Mouse (Mus musculus): ENCODE data around the gene Dnajc6. TPM values are rescaled to one million over a fixed set of nuclear protein-coding genes. Genes with fewer than 3 reads are reported as not detected.

The Dnajc6 gene
- polyA plus RNA-seq, 1 experiment from 2014 or later, result 1.7 TPM

GRCm38 (mm10) chr4:101552372-101552771 lies 55.9 kb downstream of the Dnajc6 start:
- 24% methylated on average over 5 of the region's 5 CpGs for WGBS
- Histone ChIP-seq H3K27me3 (ENCODE audit: poor library complexity, severe bottlenecking) (peaks cover 47% of the 10 kb centered on the region), H3K27ac (no peak overlapping the region), H3K4me1 (peaks cover 21% of the 10 kb centered on the region), H3K9me3 (no peaks in the 10 kb centered on the region), H3K36me3 (replicated peaks) (no peaks in the 10 kb centered on the region), H3K4me3 (no peak overlapping the region)
- no peak for DNase-seq (ENCODE audit: extremely low spot score, low spot score)

- Histone ChIP-seq H3K9me3 (no peaks in the 10 kb centered on the region), H3K4me1 (peaks cover 15% of the 10 kb centered on the region), H3K4me3 (no peak overlapping the region), H3K27me3 (ENCODE audit: poor library complexity, severe bottlenecking) (peaks cover 30% of the 10 kb centered on the region), H3K36me3 (replicated peaks) (no peaks in the 10 kb centered on the region), H3K27ac (no peak overlapping the region)
- WGBS, result 86% methylated on average over 4 of the region's 4 CpGs
- no peak for DNase-seq (ENCODE audit: extremely low spot score, low spot score)
Measured at GRCm38 (mm10) chr4:101555016-101555415, 58.6 kb downstream of the Dnajc6 start.

GRCm38 (mm10) chr4:101560137-101560536 lies 63.7 kb downstream of the Dnajc6 start:
- Histone ChIP-seq H3K4me1 (0 out of 2 replicates have a peak, but pooled peaks cover 6% of the 10 kb centered on the region), H3K4me3 (no peak overlapping the region), H3K36me3 (replicated peaks) (no peaks in the 10 kb centered on the region), H3K27ac (no peak overlapping the region; the same call in 1 of the 2 replicates), H3K9me3 (no peaks in the 10 kb centered on the region), H3K27me3 (ENCODE audit: poor library complexity, severe bottlenecking) (0 out of 2 replicates have a peak, but pooled peaks cover 3% of the 10 kb centered on the region)
- WGBS, result 73% methylated on average over 4 of the region's 4 CpGs
- DNase-seq (ENCODE audit: extremely low spot score, low spot score), result no peak

GRCm38 (mm10) chr4:101562836-101563235 lies 66.4 kb downstream of the Dnajc6 start:
- no peaks in the 10 kb centered on the region for H3K9me3 ChIP-seq
- no peak overlapping the region for H3K4me3 ChIP-seq
- WGBS, result 93% methylated on average over 7 of the region's 7 CpGs
- 0 out of 2 replicates have a peak, but pooled peaks cover 3% of the 10 kb centered on the region for H3K27me3 ChIP-seq (ENCODE audit: poor library complexity, severe bottlenecking)
- H3K36me3 ChIP-seq (replicated peaks), result no peaks in the 10 kb centered on the region
- H3K4me1 ChIP-seq, result 0 out of 2 replicates have a peak, but pooled peaks cover 6% of the 10 kb centered on the region
- no peak overlapping the region for H3K27ac ChIP-seq
- no peak for DNase-seq (ENCODE audit: extremely low spot score, low spot score)

GRCm38 (mm10) chr4:101563607-101564006 lies 67.2 kb downstream of the Dnajc6 start:
- 91% methylated on average over 5 of the region's 5 CpGs for WGBS

GRCm38 (mm10) chr4:101564746-101565417 lies 68.4 kb downstream of the Dnajc6 start:
- H3K9me3 ChIP-seq, result no peaks in the 10 kb centered on the region
- no peak overlapping the region for H3K4me3 ChIP-seq
- DNase-seq (ENCODE audit: extremely low spot score, low spot score), result no peak
- 0 out of 2 replicates have a peak, but pooled peaks cover 3% of the 10 kb centered on the region for H3K27me3 ChIP-seq (ENCODE audit: poor library complexity, severe bottlenecking)
- no peaks in the 10 kb centered on the region for H3K36me3 ChIP-seq (replicated peaks)
- 91% methylated on average over 4 of the region's 4 CpGs for WGBS
- H3K4me1 ChIP-seq, result 0 out of 2 replicates have a peak, but pooled peaks cover 6% of the 10 kb centered on the region
- no peak overlapping the region for H3K27ac ChIP-seq

More at GRCm38 (mm10) chr4:101563607-101564006, 67.2 kb downstream of the Dnajc6 start:
- no peak overlapping the region for H3K4me3 ChIP-seq
- no peak overlapping the region for H3K27ac ChIP-seq
- no peaks in the 10 kb centered on the region for H3K9me3 ChIP-seq
- H3K27me3 ChIP-seq (ENCODE audit: poor library complexity, severe bottlenecking), result 0 out of 2 replicates have a peak, but pooled peaks cover 3% of the 10 kb centered on the region
- H3K4me1 ChIP-seq, result 0 out of 2 replicates have a peak, but pooled peaks cover 6% of the 10 kb centered on the region
- no peaks in the 10 kb centered on the region for H3K36me3 ChIP-seq (replicated peaks)
- DNase-seq (ENCODE audit: extremely low spot score, low spot score), result no peak

- Histone ChIP-seq H3K27ac (no peak overlapping the region), H3K9me3 (no peaks in the 10 kb centered on the region), H3K4me3 (no peak overlapping the region), H3K36me3 (replicated peaks) (no peaks in the 10 kb centered on the region), H3K27me3 (ENCODE audit: poor library complexity, severe bottlenecking) (no peaks in the 10 kb centered on the region), H3K4me1 (no peaks in the 10 kb centered on the region)
- 66% methylated on average over 7 of the region's 7 CpGs for WGBS
- no peak for DNase-seq (ENCODE audit: extremely low spot score, low spot score)
Measured at GRCm38 (mm10) chr4:101569076-101569475, 72.6 kb downstream of the Dnajc6 start.

- H3K4me3 ChIP-seq, result no peak overlapping the region
- H3K4me1 ChIP-seq, result 0 out of 2 replicates have a peak, but pooled peaks cover 3% of the 10 kb centered on the region
- DNase-seq (ENCODE audit: extremely low spot score, low spot score), result no peak
- no peak overlapping the region for H3K27ac ChIP-seq
- no peaks in the 10 kb centered on the region for H3K36me3 ChIP-seq (replicated peaks)
- H3K27me3 ChIP-seq (ENCODE audit: poor library complexity, severe bottlenecking), result no peaks in the 10 kb centered on the region
- H3K9me3 ChIP-seq, result no peaks in the 10 kb centered on the region
- WGBS, result 77% methylated on average over 2 of the region's 2 CpGs
Measured at GRCm38 (mm10) chr4:101572142-101572541, 75.7 kb downstream of the Dnajc6 start.

- Histone ChIP-seq H3K4me1 (0 out of 2 replicates have a peak, but pooled peaks cover 3% of the 10 kb centered on the region), H3K27me3 (ENCODE audit: poor library complexity, severe bottlenecking) (no peaks in the 10 kb centered on the region), H3K4me3 (no peak overlapping the region), H3K27ac (no peak overlapping the region), H3K9me3 (no peaks in the 10 kb centered on the region), H3K36me3 (replicated peaks) (no peaks in the 10 kb centered on the region)
- DNase-seq (ENCODE audit: extremely low spot score, low spot score), result no peak
- WGBS, result 93% methylated on average over 5 of the region's 5 CpGs
Measured at GRCm38 (mm10) chr4:101575307-101575706, 78.9 kb downstream of the Dnajc6 start.

- Histone ChIP-seq H3K27me3 (ENCODE audit: poor library complexity, severe bottlenecking) (no peaks in the 10 kb centered on the region), H3K4me1 (0 out of 2 replicates have a peak, but pooled peaks cover 3% of the 10 kb centered on the region), H3K27ac (no peak overlapping the region), H3K36me3 (replicated peaks) (no peaks in the 10 kb centered on the region), H3K9me3 (no peaks in the 10 kb centered on the region), H3K4me3 (no peak overlapping the region)
- 85% methylated on average over 7 of the region's 7 CpGs for WGBS
- no peak for DNase-seq (ENCODE audit: extremely low spot score, low spot score)
Measured at GRCm38 (mm10) chr4:101578720-101579119, 82.3 kb downstream of the Dnajc6 start.

GRCm38 (mm10) chr4:101579517-101579916 lies 83.1 kb downstream of the Dnajc6 start:
- no peak overlapping the region for H3K27ac ChIP-seq
- no peaks in the 10 kb centered on the region for H3K9me3 ChIP-seq
- no peak overlapping the region for H3K4me3 ChIP-seq
- 85% methylated on average over 5 of the region's 5 CpGs for WGBS
- H3K36me3 ChIP-seq (replicated peaks), result no peaks in the 10 kb centered on the region
- no peaks in the 10 kb centered on the region for H3K27me3 ChIP-seq (ENCODE audit: poor library complexity, severe bottlenecking)
- peaks cover 4% of the 10 kb centered on the region for H3K4me1 ChIP-seq
- no peak for DNase-seq (ENCODE audit: extremely low spot score, low spot score)

- H3K36me3 ChIP-seq (replicated peaks), result no peaks in the 10 kb centered on the region
- H3K9me3 ChIP-seq, result no peaks in the 10 kb centered on the region
- H3K4me1 ChIP-seq, result peaks cover 17% of the 10 kb centered on the region
- WGBS, result 83% methylated on average over 4 of the region's 4 CpGs
- no peak overlapping the region for H3K27ac ChIP-seq
- H3K27me3 ChIP-seq (ENCODE audit: poor library complexity, severe bottlenecking), result no peaks in the 10 kb centered on the region
- DNase-seq (ENCODE audit: extremely low spot score, low spot score), result no peak
- no peak overlapping the region for H3K4me3 ChIP-seq
Measured at GRCm38 (mm10) chr4:101581156-101581555, 84.7 kb downstream of the Dnajc6 start.

GRCm38 (mm10) chr4:101582882-101583281 lies 86.4 kb downstream of the Dnajc6 start:
- Histone ChIP-seq H3K9me3 (no peaks in the 10 kb centered on the region), H3K27me3 (ENCODE audit: poor library complexity, severe bottlenecking) (no peaks in the 10 kb centered on the region), H3K4me1 (peaks cover 14% of the 10 kb centered on the region), H3K4me3 (no peak overlapping the region), H3K27ac (no peak overlapping the region), H3K36me3 (replicated peaks) (no peaks in the 10 kb centered on the region)
- DNase-seq (ENCODE audit: extremely low spot score, low spot score), result no peak
- 86% methylated on average over 2 of the region's 2 CpGs for WGBS
